Mouse (Mus musculus) left cerebral cortex, postnatal 10 days (tissue): Measurements from ENCODE around the gene Izumo1r. TPM values are rescaled to one million over a fixed set of nuclear protein-coding genes. Genes with fewer than 3 reads are reported as not detected.

Experiments used
- DNase-seq, 2 experiments: peaks; one replicate each; pipeline ENCODE4 v3.0.0; 2021 to 2022; ENCODE audit warnings: low spot score in 2 of 2, mixed read lengths in 1 of 2; ENCODE audit errors: extremely low spot score in 1 of 2
- intact Hi-C: fragments of 180-260 bp; cut with DNase I; formaldehyde crosslinking; loops from one replicate; pipeline ENCODE4 v1.15.1; 2025
- total RNA-seq, 2 experiments: library from RNA; stranded (reverse); gene quantifications; 2 replicates each; pipeline ENCODE4 v1.2.3; 2021

Gene Izumo1r
- total RNA-seq, 2 experiments from 2014 or later = not detected

DNA sequence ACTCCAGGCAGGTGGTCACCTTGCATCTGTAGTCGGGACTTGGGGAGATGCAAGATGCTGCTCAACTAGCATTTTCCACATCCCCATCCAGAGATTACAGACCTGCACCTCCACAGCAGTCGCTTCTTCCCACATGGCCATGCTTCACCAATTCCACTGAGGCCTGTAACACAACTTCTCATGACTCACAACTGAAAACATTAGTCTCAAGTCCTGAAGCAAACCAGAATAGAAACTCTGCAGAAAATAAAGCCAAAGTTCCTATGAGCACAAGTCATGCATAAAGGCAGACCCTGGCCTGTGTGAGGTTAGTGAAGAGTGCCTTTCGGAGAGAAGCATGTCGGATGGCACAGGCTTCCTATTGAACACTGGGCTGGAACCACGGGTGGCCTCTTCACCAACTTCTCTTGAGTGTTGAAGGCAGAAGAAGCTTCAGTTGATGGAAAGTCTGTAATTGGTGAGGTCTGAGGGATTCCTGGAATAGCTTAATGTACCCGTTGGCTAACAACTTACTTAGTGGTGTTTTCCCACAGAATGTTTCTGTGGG lies 60.4 kb downstream of the Izumo1r start:
- DNase-seq = no peak

DNA sequence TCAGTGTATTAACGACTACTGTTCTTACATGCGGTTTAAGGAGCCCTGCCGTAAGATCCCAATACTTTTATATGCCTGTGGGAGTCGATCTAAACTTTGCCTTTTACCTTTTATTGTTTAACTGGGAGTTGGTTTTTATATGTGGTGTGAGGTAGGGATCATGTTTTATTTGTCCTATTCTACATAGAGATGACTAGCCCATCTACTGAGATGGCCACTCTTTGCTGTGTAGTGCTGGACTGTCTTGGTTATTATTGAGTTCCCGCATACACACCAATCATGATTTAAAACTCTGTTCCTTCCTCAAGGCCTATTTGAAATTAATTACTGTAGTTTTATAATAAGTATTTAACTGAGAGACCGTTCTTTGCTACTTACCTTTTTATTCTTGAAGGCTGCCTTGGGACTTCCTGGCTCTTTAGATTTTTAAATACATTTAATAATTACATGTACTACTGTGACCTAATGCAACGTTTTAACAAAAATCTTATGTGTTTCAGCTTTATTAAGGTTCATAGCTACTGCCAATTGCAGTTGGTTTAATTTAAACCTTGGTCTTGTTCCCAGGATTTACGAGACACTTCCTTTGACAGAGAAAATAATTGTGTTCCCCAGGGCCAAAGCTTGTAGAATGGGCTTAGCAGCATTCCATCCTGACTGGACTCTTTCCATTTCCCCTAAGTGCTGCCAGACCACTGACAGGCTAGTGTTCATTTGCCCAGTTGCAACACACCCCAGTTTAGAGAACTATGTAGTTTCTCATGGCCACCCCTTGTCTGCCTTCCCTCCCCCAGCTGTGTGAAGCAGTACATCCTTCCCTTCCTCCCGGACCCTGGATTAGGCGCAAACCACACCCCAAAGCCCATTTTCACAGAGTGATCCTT lies 61.6 kb downstream of the Izumo1r start:
- intact Hi-C loops = no loop called here
- peak in 1 of 2 experiments; percentile 10 for DNase-seq

More for the DNA sequence above, 60.4 kb downstream of the Izumo1r start:
- intact Hi-C loops = no loop called here

DNA sequence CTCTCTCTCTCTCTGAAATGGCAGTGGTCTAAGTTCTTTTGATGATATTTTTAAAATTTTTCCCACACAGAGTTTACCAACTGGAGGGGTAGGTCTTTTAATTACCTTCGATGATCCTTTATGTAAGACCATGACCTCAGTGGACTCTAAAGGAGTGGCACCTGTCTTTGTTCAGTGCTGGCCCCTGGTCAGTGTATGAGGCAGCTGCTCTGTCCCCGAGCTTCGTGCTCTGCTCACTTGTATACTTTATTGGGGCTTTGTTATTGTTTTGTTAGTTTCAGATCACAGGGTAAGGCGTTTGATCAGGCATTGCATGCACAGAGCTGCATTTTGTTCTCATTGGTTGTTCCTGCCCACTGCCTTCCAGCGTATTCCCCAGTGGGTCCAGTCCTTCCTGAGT lies 63.8 kb downstream of the Izumo1r start:
- intact Hi-C loops = no loop called here
- no peak for DNase-seq

DNA sequence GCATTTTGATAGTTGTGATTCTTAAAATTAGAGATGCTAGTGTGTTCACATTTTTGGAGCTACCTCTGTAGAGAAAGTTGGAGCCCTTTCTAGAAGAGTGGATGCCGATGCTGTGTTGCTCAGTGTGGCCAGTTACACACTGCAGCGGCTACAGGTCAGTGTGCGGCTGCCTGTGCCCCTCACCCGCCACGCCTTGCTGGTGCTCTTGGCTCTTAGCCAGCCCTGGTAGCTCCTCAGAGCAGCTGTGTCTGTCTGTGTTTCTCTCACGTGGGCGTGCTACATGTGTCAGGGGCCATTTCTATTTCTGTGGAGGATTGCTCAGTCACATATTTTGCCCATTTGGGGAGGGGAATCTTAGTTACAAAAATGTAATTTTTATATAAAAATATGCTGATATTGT lies 64.2 kb downstream of the Izumo1r start:
- DNase-seq = peak in 1 of 2 experiments; percentile 73
- intact Hi-C loops = no loop called here

Other genes starting within 250 kb of the Izumo1r start
- under 1 TPM in 1 of 2 experiments, not detected in 1; 0.10 TPM for gene Piwil4, start 163.2 kb downstream of the Izumo1r start, total RNA-seq
- under 1 TPM; 0.49 to 0.54 TPM for gene Fut4, start 151.6 kb downstream of the Izumo1r start, total RNA-seq
- not detected for gene 1700012B09Rik, start 132.9 kb downstream of the Izumo1r start, total RNA-seq
- gene Mre11a, start 119.3 kb downstream of the Izumo1r start, total RNA-seq = 10 to 100 TPM; 10.2 to 11.3 TPM
- gene Ankrd49, start 119.1 kb downstream of the Izumo1r start, total RNA-seq = 10 to 100 TPM; 18.7 to 19.9 TPM
- gene Gpr83, start 43.7 kb downstream of the Izumo1r start, total RNA-seq = 1 to 10 TPM; 5.4 to 10.0 TPM
- 10 to 100 TPM; 63.5 to 70.4 TPM for gene Panx1, start 141.5 kb upstream of the Izumo1r start, total RNA-seq
- gene Hephl1, start 208.2 kb upstream of the Izumo1r start, total RNA-seq = not detected